Mouse (Mus musculus) T-helper 17 cell (primary cell): ENCODE results near the gene Eepd1.

Experiments used
- in situ Hi-C, 2 experiments: fragments of 300-600 bp; cut with MboI, MseI; formaldehyde crosslinking; loops; 1 replicate in 1 of 2; 2 replicates in 1 of 2; pipeline ENCODE4 v1.15.1; 2025; ENCODE audit warnings: high pct_unique_total_duplicates in 2 of 2

Eepd1 gene

DNA sequence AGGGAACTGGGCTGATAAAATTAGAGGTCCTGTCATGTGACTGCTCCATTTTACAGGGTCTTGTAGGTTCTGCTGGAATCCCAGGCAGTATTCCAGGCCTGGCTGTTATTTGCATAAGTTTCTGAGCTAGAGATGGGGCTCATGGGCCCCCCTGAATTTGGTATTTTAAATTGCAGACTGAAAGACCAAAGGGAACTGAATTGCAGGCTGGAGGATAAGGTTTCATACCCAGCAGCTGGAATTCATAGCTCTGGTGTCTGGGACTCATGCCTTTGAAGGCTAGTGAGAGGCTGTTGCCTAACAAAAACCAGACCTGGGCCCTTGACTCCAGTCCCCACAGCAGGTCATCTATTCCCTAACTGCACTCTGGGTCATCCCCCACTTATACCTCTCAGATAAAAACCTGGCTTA, 45.6 kb downstream of the Eepd1 start:
- in situ Hi-C loops, result no loop called here

DNA sequence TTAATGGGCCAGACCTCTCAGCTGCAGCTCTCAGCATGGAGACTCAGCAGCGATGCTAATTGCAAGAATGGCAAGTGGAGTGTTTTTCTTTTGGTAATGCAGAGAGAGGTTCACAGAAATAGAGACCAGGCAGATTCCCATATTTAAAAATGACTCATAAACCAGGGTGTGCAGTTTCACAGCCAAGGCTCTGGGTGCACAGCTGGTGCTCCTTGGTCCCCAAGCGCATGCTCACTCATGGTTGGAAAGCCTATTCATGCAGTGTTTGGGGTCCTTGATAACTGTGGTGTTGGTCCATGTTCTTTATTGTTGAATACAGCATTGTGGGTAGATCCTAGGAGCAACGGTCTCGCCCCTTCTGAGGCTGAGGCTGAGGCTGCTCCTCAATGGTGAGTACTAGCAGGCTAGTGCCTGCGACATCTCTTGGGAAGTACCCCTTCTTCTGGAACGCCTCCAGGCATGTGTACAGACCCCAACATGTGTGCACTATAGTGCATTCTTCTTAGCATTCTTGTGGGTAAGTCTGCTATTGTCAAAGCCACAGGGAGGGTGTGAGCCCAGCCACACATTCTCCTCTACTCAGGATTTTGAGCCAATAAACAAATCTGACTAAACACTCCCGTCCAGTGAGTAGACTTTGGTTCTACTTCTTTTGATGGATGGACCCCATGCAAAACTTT, 46.2 kb downstream of the Eepd1 start:
- in situ Hi-C loops, result no loop called here

DNA sequence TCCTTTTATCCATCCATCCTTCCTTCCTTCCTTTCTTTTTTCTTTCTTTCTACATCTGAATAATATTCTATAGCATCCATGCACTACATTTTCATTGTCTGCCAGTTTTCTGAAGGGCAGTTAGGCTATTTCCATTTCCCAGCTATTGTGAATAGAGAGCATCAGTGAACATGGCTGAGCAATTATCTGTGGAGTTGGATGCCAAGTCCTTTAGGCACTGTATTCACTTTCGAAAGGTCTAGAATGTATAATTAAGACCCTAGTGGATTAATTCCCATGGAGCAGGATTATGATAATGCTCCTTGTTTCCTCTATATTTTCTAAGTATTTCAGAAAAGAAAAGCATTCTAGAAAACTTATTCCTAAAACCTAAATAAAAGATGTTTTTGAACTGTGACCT, 50.3 kb downstream of the Eepd1 start:
- in situ Hi-C loops, result no loop called here

DNA sequence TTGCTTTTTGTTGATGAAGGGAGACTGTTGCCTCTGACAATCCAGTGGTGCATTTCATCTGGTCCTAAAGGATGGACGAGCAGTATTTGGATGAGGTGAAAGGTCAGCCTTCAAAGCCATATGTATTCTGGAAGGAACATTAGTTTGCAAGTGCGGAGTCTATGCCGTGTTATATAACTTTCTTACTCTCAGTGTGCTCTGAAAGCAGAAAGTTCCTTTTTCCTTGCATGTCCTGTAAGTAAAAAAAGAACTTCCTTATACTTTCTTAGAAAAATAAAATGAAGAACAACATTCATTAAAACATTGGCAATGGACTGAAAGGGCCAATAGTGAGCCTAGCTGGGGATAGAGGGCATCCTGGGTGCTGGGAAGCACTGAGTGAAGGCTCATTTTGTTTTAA, 50.8 kb downstream of the Eepd1 start:
- in situ Hi-C loops, result no loop called here

DNA sequence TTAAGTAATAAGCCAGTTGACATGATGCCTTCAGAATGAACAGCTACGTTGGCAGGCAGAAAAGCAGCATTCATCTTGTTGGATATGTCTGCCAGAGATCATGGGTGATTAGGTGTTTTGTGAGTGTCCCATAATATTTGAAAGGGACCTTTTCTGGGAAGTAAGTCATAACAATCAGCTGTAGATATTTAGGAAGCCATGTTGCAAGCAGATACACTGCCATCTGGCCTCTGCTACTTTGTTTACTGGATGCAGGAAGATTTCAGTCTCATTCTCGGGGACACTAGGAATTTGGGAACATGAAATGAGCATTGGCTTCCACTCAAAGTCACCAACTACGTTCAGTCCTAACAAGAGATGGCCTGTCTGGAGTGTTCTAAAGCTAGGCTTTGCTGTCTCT, 54.1 kb downstream of the Eepd1 start:
- in situ Hi-C loops, result no loop called here

DNA sequence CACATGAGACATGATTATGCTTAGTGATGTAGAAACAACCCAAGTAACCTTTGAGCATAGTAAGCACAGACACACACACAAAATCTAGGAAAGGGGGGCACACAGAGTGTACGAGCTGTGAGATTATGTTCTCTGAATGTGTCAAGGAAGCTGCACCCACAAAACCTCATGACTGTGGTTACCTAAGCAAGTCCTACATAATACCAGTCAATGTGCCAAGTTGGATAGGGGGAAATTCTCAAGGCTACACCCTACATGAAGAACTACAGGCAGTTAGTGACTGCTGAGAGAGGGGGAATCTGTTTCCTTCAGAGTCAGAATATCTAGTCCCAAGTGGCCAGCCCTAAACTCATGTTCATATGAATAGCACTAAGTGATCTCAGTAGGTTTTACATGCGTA, 58.1 kb downstream of the Eepd1 start:
- in situ Hi-C loops, result no loop called here

DNA sequence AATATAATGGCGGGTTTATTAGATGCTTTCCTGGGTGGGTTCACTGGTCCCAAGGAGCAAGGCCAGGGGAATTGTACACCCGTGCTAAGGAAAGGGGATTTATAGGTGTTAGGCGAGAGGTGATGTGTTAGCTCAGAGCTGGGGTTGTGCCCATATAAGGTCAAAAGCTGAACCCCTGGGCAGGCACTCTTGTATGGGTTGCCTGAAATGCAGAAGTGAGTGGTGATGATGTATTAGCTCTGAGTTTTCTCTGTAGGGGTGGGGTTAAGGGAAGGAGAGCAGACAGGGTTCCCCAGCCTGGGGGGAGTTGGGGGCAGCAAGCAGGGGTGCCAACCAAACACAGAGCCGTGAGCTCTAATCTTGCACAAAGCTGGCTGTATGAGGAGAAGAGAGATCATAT, 60.0 kb downstream of the Eepd1 start:
- in situ Hi-C loops, result loop anchor here in 1 of 2 experiments (10.0 kb wide), 2 partner anchors 1563 to 1633 kb away; no protein-coding TSS in a partner anchor

DNA sequence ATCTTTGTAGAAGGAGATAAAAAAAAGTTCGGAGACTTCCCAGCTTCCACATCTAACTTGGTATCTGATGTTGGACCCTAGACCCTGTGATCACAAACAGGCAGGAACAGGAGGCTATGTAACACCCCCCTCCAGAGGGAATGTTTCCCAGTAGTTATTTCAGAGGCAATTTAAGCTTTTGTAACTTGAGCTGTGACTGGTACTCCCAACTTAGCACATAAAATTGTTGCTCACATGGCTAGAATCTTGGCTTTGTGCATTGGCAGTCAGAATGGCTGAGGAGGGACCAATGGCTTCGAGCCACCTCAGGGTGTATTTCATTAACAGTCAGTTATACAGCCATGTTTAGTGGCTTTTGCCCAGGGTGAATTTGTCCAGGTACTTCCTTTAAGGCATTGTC, 63.9 kb downstream of the Eepd1 start:
- in situ Hi-C loops, result loop anchor here in 1 of 2 experiments (10.0 kb wide), 2 partner anchors 1560 to 1630 kb away; no protein-coding TSS in a partner anchor

DNA sequence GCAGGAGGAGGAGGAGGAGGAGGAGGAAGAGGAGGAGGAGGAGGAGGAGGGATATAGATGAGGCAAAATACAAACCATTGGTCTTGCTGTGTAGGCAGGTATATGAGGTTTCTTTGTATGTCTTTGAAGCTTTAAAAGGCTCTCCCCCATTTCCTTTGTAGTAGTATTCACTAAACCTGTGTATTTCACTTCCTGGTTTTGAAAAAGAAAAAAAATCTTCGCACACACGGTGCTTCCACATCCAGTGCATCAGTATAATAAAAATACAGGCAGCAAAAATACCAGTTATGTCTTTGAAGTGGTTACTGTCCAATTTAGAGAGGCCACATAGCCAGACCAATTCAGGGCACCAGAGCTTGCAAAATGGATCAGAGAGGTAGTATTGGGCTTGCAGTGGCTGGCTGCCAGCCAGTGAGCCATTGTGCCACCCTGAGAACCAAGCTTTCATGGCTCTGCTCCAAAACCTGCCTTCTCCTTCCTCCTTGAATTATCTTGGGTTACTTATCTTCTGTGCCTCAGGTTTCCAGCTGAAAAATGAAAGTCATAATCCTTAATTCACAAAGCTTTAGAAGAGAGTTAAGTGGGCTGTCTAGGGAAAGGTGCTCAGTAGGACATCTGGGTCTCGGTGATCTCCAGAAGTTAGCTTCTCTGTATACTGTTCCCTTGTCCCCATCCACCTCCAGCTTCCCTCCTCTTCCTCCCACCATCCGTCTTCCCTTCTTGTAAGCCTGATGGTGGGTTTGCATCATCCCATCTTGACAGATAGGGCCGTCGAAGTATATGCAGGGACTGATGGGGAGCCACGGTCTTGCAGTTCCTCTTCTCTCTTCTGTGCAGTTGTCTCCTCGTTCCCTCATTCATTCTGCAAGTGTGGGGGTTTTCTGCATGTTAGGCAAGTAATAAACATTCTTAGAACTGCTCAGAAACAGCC, 68.0 kb downstream of the Eepd1 start:
- in situ Hi-C loops, result loop anchor here in 1 of 2 experiments (10.0 kb wide), 2 partner anchors 1555 to 1625 kb away; no protein-coding TSS in a partner anchor

DNA sequence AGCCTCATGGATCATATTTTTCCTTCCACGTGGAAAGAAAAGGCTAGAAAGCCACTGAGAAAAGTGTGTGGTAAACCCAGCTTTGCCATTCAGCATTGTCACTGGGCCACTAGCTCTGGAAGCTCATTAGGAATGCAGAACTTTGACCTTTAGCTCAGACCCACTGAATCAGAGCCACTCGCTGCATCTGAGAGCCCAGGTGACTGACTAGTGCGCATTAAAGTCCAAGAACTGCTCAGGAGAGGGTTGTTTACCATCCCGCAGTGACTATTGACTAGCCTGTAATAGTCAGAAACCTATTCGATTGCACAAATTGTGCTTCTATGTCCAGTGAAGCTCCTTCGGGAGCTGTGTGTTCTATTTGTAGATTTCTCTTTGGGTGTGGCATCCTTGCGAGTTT, 68.8 kb downstream of the Eepd1 start:
- in situ Hi-C loops, result no loop called here

DNA sequence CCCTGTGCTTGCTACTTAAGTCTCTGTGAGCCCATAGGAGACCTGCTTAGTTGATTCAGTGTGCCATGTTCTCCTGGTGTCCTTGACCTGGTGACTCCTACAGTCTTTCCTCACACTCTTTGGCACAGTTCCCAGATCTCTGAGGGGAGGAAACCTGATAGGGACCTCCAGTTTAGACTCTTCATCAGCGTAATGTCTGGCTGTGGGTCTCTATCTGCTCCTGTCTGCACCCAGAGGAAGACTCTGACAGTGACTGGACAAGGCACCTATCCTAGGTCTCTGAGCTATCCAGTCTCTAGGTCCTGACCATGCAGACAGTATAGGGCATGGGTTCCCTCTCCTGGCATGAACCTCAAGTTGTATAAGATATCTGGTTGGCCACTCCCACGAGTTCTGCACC, 71.2 kb downstream of the Eepd1 start:
- in situ Hi-C loops, result no loop called here

DNA sequence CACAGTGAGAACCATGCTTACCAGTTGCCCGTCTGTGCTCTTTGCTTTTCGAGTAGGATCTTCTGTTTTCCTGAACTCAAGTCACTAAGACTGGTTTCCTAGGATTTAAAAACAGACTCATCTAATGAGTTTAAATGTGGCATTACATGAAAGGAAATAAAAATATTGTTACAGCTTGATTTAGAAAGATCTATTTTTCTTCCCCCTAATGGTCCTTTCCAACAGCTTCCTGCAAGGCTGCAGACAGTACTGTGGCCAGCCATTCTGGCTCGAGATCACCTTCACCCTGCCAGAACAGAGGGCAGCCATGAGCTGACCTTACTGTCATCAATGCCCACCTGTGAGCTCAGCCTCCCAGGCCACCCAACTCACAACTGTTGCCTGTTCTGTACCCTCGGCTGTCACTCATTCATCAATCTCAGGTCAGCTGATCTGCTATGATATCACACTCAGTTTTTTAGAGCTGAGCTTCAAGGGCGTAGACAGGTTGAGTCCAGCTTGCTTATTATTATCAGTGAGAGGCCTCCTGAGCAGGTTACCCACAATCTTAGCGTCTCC, 73.0 kb downstream of the Eepd1 start:
- in situ Hi-C loops, result no loop called here

DNA sequence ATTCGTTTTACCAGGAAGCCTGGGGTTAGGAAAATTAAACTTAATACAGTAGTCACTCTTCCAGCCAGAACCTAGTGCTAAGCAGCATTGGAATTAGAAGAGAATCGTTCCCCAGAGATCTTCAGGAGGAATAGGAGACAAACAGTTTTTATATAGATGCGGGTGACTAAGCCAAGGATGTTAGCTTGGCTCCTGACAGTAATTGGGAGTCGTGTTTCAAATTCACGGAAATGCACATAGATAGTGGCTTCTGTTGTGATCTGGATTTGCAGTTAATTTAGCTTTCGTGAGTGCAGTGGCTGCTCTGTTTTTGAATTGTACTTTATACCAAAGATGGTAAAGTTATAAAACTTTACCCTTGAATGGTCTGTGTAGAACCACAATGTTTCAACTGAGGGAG, 73.9 kb downstream of the Eepd1 start:
- in situ Hi-C loops, result no loop called here

DNA sequence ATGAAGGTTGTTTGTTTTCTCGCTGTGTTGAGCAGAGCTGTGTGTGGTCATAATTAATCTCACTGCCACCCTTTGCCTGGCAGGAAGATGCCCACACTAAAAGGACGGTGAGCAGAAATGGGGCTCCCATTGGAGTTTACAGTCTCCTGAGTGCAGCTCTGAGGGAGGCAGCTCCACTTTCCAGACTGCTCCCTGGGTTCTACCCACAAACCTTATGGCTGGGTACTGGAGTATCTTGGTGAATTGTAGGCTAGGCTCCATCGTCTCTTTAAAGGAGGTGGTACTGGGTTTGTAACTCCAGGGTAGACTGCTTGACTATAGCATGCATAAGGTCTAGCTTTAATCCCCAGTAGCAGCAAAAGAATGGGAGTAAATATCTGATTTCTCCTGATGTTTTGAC, 74.7 kb downstream of the Eepd1 start:
- in situ Hi-C loops, result no loop called here

DNA sequence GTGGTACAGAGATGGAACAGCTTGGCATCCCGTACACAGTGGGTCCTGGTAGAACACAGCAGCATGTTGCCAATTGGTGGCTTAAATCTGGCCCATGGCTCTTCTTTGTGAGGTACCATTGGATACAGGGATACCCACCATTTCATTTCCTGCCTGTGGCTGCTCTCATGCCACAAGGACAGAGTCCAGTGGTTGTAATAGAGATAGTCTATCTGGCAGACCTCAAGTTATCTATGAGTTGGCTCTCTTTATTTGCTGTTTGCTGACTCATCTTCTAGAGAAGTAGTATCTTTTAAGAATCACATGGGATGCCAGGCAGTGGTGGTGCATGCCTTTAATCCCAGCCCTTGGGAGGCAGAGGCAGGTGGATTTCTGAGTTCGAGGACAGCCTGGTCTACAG, 76.0 kb downstream of the Eepd1 start:
- in situ Hi-C loops, result no loop called here

DNA sequence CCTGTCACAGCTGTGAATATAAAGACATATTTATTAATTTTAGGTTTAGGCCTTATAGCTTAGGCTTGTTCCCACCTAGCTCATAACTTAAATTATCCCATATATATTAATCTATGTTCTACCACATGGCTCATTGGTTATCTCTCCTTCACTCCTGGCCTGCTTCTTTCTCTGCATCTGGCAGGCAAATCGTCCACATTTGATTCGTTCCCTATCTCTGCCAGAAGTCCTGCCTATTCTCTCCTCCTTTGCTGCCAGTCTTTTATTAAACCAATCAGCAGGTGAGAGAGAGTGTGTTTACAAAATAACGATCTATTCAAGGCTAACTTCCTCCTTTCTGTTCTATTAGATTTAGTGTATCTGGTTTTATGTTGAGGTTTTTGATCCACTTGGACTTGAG, 77.5 kb downstream of the Eepd1 start:
- in situ Hi-C loops, result no loop called here

DNA sequence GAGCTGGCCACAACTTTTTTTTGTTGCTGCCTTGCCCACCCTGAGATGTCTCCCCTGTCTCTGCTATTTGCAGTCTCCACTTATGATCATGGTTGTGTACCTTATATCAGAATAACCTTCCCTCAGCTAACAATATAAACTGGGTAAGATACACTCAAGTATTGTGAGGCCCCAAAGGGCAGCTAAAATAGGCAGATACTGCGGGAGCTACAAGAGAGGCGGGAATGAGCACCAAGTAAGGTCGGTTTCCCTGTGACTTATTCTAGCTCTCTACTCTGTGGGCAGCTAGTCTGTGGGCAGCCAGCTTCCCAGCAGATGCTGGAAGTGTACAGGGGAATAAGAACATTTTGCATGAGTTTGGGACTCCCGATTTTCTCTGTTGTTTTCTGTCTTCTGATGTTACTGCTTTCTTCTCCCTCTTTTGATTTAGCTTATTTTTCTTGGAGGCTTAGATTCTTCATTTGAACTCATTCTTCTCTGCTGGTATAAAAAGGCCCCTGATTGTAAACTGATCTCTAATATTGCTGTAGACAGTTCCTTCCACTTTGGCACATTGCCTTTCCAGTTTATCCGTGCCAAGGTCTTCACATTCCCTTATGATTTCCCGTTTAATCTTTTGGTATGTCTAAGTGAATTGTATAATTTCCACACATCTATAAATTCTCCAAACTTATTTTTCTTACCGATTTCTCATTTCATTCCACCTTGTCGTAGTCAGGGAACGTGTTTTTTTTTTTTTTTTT, 78.8 kb downstream of the Eepd1 start:
- in situ Hi-C loops, result no loop called here

DNA sequence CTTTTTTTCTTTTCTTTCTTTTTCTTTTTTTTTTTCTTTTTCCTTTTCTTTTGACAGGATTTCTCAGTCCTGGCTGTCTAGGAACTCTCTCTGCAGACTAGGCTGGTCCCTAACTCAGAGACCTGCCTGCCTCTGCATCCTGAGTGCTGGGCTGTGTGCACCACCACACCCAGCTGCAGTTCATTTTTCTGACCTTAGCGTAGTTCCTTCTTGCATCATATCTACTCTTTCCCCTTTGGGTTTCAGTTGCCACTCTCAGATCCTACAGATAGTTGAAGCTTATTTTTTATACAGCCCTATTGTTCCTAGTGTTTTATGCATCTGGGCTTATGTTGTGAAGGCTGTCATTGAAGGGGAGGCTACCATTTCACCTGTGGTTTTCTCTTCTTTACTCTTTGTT, 79.8 kb downstream of the Eepd1 start:
- in situ Hi-C loops, result no loop called here

DNA sequence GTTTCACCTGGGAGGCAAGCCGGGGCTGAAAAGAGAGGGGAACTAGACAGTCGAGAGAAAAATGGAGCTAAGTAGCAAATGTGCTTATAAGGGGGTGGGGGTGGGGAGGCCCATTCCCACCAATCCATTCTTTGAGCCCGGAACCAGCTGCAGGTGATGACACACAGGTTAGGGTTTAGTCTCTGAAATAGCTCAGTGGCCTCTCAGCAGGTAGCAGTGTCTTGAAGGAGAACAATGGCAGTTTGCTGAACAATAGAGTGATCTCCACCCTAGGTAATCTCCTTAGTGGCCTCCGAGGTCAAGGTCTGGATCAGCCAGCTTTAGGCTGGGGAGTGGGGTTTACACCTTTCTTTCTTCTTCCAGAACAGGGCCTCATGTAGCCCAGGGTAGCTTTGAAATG, 82.5 kb downstream of the Eepd1 start:
- in situ Hi-C loops, result no loop called here

DNA sequence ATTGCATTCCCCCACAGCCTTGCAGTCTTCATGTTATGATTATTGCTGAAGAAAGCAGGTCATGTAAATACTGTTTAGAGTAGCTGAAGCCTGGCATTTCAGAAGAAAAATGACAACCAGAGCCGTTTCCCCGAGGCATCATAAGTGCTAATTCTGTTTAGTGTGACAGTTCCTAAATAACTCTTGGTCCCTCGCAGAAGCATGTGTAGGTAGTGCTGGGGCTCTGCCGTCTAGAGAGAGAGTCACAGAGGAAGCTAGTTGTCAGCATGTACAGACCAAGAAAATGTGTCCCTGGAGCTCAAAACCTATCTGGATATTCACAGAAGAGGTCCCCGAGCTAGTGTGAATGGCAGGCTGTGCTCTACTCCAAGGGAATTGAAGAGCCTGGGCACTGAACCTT, 85.7 kb downstream of the Eepd1 start:
- in situ Hi-C loops, result no loop called here

DNA sequence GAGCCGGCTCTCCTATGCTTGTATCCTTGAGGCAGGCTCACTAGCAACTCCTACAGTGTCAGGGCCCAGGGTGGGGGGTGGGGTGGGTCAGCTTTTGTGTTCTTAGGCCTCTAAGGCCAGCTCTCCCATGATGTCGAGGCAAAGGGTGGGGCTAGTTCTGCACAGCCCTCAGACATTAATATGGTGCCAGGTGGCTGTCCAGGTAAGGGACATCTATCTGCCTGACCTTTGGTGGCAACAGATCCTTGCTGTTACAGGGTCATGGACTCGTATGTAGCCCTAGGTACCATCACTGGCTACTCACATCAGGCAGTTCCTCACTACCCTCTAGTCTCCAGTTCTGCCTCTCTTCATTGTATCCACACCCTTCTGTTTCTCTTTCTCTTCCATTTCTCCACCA, 87.4 kb downstream of the Eepd1 start:
- in situ Hi-C loops, result no loop called here

DNA sequence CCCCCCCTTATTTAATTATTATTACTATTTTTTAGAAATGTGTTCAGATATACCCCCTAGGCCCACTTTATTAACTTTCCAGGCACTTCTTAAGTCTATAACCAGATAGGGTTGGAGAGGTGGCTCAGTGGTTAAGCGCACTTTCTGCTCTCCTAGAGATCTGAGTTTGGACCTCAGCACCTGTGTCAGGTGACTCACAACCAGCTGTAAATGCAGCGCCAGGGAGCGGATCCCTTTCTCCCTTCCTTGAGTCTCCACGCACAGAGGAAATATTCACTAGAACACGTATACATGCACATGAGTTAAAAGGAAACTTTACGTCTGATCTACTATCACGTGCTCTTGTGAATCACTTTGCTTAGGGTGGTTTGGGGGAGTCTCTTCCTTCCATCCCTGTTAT, 88.7 kb downstream of the Eepd1 start:
- in situ Hi-C loops, result no loop called here
